Mouse (Mus musculus) hindbrain, embryonic 10.5 days (tissue): ENCODE measurements at regions not wholly inside any gene's neighbourhood (a gene's known extent, or its start where the extent isn't known, plus 50 kb on each side); places are given as distances from the start of the nearest gene placed in this dataset.
"Not testable (repeated sequence)": the region's sequence is repeated elsewhere in the genome, so short reads cannot be mapped to it uniquely, and the experiment has no call there.

Experiments used
- DNase-seq: peaks from one replicate; pipeline ENCODE4 v3.0.0-alpha.2; 2017; ENCODE audit warnings: low spot score
- H3K27ac ChIP-seq: fragments of 300-500 bp; sonication (generic); 2 replicates; pipeline ENCODE4 v1.5.1; 2016; ENCODE audit warnings: mild to moderate bottlenecking, moderate library complexity
- H3K27me3 ChIP-seq: fragments of 300-500 bp; sonication (generic); 2 replicates; pipeline ENCODE4 v1.6.1; 2016; ENCODE audit warnings: mild to moderate bottlenecking; ENCODE audit not compliant: poor library complexity, insufficient read depth, severe bottlenecking
- H3K36me3 ChIP-seq: fragments of 300-500 bp; sonication (generic); 2 replicates; pipeline ENCODE4 v1.6.1; 2016; ENCODE audit warnings: mild to moderate bottlenecking, moderate library complexity
- H3K4me1 ChIP-seq: fragments of 300-500 bp; sonication (generic); replicated peaks from 2 replicates; pipeline ENCODE4 v1.6.1; 2016; ENCODE audit warnings: mild to moderate bottlenecking
- H3K4me3 ChIP-seq: fragments of 300-500 bp; sonication (generic); 2 replicates; pipeline ENCODE4 v1.5.1; 2016; ENCODE audit warnings: mild to moderate bottlenecking, moderate library complexity
- H3K9me3 ChIP-seq: fragments of 300-500 bp; sonication (generic); 2 replicates; pipeline ENCODE4 v1.6.1; 2016; ENCODE audit warnings: mild to moderate bottlenecking, moderate library complexity
- WGBS: fragments of 180-500 bp; shearing (Covaris S2); methylation state at CpG from one replicate; pipeline ENCODE4 v1.1.7; 2016; 5-methylcytosine and 5-hydroxymethylcytosine counted together

DNA sequence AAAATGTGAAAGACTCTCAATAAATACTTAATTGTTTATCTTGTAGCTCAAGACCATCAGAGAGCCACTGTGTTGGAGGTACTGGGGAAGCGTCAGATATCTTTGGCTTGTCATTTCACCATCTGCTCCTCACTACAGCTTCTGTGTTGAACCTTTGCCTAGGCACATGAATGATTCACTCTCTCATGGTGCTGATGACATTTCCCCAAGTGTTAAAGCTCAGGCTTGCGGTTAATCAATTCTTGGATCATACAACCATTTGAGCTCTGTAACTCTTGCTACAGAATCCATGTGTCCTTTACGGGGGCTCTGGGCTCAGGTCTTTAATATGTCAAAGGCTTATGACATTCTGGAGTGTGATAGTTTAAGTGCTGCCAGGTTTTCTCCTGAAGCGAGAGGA, 969.8 kb downstream of the Car8 start:
- Histone ChIP-seq H3K27me3 (no peaks in the 10 kb centered on the region), H3K9me3 (no peaks in the 10 kb centered on the region), H3K4me3 (no peak overlapping the region), H3K36me3 (no peaks in the 10 kb centered on the region), H3K27ac (no peak overlapping the region), H3K4me1 (no peaks in the 10 kb centered on the region)
- no peak for DNase-seq
- 94% methylated on average over 4 of the region's 4 CpGs for WGBS

DNA sequence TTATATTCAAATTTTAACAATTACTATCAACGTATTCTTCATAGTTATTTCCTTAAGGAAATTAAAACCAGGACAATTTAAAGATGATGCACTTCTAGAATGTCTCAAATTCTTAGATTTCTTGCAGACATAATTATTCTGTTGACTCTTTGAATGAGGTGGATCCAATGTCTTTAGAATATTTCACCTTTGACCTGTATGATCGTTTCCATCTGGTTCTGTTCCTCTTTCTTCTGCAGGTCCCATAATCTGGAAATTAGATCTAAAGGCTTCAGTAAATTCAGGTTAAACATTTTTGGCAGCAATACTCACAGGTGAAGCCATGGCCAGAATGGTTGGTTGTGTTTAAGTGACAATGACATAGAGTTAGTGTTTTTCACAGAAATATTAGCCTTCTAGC, 982.4 kb downstream of the Car8 start:
- Histone ChIP-seq H3K36me3 (no peaks in the 10 kb centered on the region), H3K27me3 (no peaks in the 10 kb centered on the region), H3K4me1 (no peaks in the 10 kb centered on the region), H3K4me3 (no peak overlapping the region), H3K27ac (no peak overlapping the region), H3K9me3 (0 out of 2 replicates have a peak, but pooled peaks cover 2% of the 10 kb centered on the region)
- WGBS: 71% methylated on average over 2 of the region's 2 CpGs
- DNase-seq: no peak

DNA sequence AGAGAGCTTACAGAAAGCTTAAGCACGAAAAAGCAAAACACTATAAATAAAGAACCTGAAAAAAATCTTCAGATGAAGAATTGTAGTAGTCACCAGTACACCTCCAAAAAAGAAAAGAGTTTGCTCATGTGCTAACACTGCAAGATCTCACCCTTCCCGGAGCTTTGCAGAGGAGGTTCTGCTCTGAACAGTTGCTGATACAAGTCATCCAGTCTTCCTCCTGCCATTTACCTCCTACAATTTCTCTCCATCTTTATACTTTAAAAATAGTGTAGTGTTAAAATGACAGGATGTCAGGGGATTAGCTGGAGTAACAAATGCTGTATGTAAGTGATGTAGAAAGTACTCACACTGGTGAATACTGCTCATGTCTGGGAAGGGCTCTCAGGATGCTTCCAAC, 985.2 kb downstream of the Car8 start:
- Histone ChIP-seq H3K27ac (no peak overlapping the region), H3K9me3 (no peaks in the 10 kb centered on the region), H3K27me3 (no peaks in the 10 kb centered on the region), H3K36me3 (no peaks in the 10 kb centered on the region), H3K4me3 (no peak overlapping the region), H3K4me1 (no peaks in the 10 kb centered on the region)
- no peak for DNase-seq
- WGBS: 87% methylated on average over 2 of the region's 2 CpGs

DNA sequence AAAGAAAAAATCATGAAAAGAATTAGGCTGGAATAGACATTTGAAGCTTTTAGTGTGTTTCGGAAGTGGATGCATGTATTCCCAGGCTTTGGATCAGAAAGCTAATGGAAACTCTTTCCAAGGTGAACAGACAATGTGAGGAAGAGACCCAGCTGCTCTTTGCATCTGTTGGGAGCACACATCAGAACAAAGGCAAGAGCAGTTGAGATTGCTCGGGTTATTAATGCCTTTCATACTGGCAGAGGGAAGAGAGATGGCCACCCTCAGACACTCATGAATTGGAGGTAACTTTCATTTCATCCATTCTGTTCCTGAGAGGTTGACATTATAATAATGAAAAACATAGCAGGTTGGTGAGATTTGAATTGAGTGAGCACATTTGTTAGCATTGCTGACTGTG, 987.2 kb downstream of the Car8 start:
- no peak for DNase-seq
- Histone ChIP-seq H3K27ac (no peak overlapping the region), H3K36me3 (no peaks in the 10 kb centered on the region), H3K4me3 (no peak overlapping the region), H3K27me3 (no peaks in the 10 kb centered on the region), H3K4me1 (peaks cover 14% of the 10 kb centered on the region), H3K9me3 (no peaks in the 10 kb centered on the region)
- WGBS: 80% methylated on average over 2 of the region's 2 CpGs

DNA sequence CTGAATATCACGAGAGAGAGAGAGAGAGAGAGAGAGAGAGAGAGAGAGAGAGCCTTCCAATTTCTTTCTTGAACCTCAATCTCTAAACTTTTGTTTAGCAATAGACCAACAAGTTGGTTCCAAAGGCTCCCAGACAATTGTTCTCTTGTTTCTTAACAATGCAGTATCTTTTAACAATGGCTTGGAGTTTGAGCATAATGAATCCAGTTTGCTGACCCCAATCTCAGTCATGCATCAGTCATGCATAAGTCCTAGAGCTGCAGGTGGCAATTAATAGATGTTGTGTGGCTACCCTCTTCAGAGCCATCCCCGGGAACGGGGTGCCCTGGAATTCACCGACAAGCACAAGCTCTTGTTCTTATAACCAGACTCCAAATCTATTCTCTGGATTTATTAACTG, 991.0 kb downstream of the Car8 start:
- peaks cover 16% of the 10 kb centered on the region for H3K4me1 ChIP-seq
- H3K36me3 ChIP-seq: no peaks in the 10 kb centered on the region
- H3K27ac ChIP-seq: peak overlapping the region; percentile 23; the same call in 1 of the 2 replicates
- WGBS: 52% methylated on average over 4 of the region's 4 CpGs
- no peak for DNase-seq
- no peak overlapping the region for H3K4me3 ChIP-seq
- H3K9me3 ChIP-seq: no peaks in the 10 kb centered on the region
- H3K27me3 ChIP-seq: no peaks in the 10 kb centered on the region

DNA sequence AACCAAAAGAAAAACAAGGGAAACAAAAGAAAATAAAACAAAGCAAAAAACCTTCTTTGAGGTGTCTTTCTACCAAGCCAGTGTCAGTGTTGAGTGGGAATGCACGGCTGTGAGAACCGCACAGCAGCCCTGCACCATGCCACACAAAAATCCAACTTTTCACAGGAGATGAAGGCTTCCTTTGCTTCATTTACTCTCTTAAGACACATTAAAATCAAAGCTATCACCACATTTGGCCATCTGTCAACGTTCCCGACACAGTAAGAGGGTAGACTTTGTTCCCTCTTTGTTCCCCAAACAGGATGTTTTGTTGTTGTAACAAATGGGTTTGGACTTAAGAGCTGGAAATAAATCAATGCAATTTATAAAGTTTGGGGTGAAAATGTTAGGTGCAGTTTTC, 991.6 kb downstream of the Car8 start:
- Histone ChIP-seq H3K36me3 (no peaks in the 10 kb centered on the region), H3K9me3 (no peaks in the 10 kb centered on the region), H3K27me3 (no peaks in the 10 kb centered on the region), H3K27ac (peak overlapping the region; percentile 42; the same call in 1 of the 2 replicates), H3K4me3 (no peak overlapping the region), H3K4me1 (peaks cover 16% of the 10 kb centered on the region)
- no peak for DNase-seq
- WGBS: 34% methylated on average over 4 of the region's 4 CpGs

DNA sequence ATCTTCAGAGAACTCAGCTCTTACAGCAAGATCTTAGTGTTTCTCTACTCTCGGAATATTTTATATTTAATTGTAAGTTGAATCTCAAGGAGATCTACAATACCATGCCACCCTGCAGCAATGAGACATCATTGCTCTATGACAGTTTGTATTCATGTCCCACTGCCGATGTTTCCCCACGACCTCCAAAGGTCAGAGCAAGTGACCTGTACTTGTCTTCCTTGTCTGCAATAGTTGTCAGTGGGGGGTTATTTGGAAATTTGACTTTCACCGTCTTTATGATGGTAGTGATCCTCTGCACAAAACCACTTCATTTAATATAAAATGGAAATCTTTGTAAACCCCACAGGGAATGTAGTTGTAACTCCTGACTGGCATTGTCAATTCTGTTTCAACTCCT, 992.0 kb downstream of the Car8 start:
- no peak overlapping the region for H3K4me3 ChIP-seq
- no peaks in the 10 kb centered on the region for H3K36me3 ChIP-seq
- H3K9me3 ChIP-seq: no peaks in the 10 kb centered on the region
- peak overlapping the region; percentile 42; the same call in 1 of the 2 replicates for H3K27ac ChIP-seq
- DNase-seq: no peak
- H3K27me3 ChIP-seq: no peaks in the 10 kb centered on the region
- H3K4me1 ChIP-seq: peaks cover 16% of the 10 kb centered on the region
- 40% methylated on average over 4 of the region's 4 CpGs for WGBS

DNA sequence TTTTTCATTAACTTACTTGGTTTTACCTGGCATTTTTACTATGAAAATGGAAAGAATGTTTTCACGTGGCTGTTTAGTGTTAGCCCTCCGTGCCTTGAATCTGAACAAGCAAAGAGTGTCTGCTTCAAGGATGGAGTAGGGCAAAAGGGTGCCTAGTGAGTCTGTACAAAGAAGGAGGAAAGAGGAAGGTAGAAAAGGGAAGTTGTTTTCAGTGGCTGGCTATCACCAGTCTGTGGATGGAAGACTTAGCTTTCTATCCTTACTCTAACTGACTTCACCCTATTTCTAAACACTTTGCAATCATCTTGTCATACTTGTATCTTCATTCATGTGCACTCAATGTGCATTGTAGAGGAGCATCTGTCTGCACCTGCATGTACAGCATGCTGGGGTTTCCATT, 993.2 kb downstream of the Car8 start:
- Histone ChIP-seq H3K27ac (0 out of 2 replicates have a peak overlapping the region, but pooled peaks have one; percentile 12), H3K27me3 (no peaks in the 10 kb centered on the region), H3K9me3 (no peaks in the 10 kb centered on the region), H3K4me3 (no peak overlapping the region), H3K4me1 (peaks cover 16% of the 10 kb centered on the region), H3K36me3 (no peaks in the 10 kb centered on the region)
- DNase-seq: no peak
- WGBS: 95% methylated on average over 2 of the region's 2 CpGs

DNA sequence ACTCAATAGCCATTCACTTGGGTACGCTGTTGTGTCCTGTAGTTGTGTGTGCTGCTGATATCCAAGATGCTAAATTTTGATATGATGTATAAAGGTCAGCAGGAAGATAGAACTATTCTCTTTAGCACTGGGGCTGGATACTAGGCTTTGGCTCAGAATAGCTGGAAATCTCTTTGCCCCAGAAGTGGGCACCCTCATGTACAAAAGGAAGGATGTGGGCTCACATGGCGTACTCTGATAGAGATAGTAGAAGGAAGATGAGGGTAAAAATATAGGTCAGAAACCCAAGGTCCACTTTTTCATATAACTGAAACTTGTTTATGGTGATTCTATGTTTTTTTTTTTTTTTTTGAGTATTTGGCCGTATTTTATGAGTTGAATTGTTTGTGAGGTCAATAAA, 1001.0 kb downstream of the Car8 start:
- H3K4me3 ChIP-seq: no peak overlapping the region
- no peaks in the 10 kb centered on the region for H3K36me3 ChIP-seq
- 91% methylated on average over 3 of the region's 3 CpGs for WGBS
- H3K4me1 ChIP-seq: no peaks in the 10 kb centered on the region
- H3K9me3 ChIP-seq: peaks cover 31% of the 10 kb centered on the region
- H3K27me3 ChIP-seq: no peaks in the 10 kb centered on the region
- DNase-seq: no peak
- no peak overlapping the region for H3K27ac ChIP-seq

DNA sequence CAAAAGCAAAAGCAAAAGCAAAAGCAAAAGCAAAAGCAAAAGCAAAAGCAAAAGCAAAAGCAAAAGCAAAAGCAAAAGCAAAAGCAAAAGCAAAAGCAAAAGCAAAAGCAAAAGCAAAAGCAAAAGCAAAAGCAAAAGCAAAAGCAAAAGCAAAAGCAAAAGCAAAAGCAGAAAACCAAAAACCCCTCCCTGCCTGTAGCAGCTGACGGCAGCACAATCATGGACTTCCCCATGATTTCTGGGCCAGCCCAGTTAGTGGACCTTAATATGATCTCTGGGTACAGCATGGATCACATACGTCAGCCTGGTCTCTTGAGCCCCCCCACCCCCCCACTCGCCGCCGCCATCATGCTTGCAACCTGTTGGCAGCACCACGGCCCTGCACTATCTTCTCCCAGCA, 1004.3 kb downstream of the Car8 start:
- DNase-seq, H3K27ac ChIP-seq, H3K4me3 ChIP-seq, H3K4me1 ChIP-seq, H3K27me3 ChIP-seq, H3K36me3 ChIP-seq: not testable (repeated sequence)
- 91% methylated on average over 6 of the region's 6 CpGs for WGBS
- peaks cover 39% of the 10 kb centered on the region for H3K9me3 ChIP-seq

DNA sequence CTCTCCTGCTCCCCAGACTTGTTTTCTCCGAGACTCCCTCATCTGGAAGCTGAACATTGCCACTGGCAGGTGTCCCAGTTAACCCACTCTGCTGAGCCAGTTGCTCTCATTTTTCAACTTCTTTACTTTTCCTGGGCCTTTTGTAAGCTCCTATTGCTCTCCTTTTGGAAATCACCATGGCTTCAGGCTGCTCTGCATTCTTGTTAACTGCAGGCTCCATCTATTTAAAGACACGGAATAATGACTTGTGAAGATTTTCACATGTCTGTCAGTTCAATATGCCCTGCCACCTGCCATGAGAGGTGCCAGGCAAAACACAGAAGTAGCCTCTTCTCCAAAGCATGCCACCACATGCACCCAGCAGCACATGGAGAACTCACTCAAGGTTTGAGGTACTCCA, 1009.9 kb downstream of the Car8 start:
- H3K4me1 ChIP-seq: no peaks in the 10 kb centered on the region
- DNase-seq: no peak
- no peak overlapping the region for H3K4me3 ChIP-seq
- no peaks in the 10 kb centered on the region for H3K36me3 ChIP-seq
- H3K27me3 ChIP-seq: no peaks in the 10 kb centered on the region
- H3K9me3 ChIP-seq: peaks cover 20% of the 10 kb centered on the region
- no peak overlapping the region for H3K27ac ChIP-seq
- 78% methylated on average over 2 of the region's 2 CpGs for WGBS

DNA sequence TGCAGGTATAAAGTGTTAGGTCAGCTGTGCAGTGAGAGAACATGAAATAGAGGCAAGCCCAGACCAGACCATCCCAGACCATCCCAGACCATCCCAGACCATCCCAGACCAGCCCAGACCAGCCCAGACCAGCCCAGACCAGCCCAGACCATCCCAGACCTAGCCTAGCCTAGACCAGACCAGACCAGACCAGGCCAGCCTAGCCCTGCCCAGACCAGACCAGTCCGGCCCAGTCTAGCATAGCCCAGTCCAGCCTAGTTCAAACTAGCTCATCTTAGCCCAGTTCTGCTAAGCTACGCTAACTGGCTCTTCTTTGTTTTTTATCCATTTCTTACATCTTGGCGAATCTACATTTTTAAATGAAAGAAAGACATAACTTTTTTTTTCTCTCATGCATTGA, 1015.9 kb downstream of the Car8 start:
- H3K27me3 ChIP-seq: no peaks in the 10 kb centered on the region
- no peaks in the 10 kb centered on the region for H3K36me3 ChIP-seq
- no peaks in the 10 kb centered on the region for H3K9me3 ChIP-seq
- H3K4me3 ChIP-seq: no peak overlapping the region
- DNase-seq: no peak
- no peaks in the 10 kb centered on the region for H3K4me1 ChIP-seq
- 91% methylated on average over 3 of the region's 3 CpGs for WGBS
- H3K27ac ChIP-seq: no peak overlapping the region

DNA sequence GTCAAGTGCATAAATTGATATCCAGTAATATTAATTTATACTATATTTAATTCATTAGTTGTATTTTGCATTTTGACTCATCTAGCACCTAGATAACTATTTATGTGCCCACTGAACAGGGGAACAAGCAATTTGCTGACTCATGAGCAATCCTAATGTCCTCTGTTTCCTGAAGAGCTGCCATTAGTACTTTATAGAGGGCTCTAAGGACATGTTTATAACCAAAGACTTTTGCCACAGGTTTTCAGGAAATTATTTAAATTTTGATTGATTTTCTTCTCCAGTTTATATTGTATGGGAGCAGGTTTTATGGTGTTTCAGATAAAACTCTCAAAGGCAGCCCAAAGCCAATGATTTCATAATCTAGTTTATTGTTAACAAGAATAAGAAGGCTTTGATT, 1018.4 kb downstream of the Car8 start:
- Histone ChIP-seq H3K27ac (no peak overlapping the region), H3K27me3 (no peaks in the 10 kb centered on the region), H3K4me3 (no peak overlapping the region), H3K9me3 (no peaks in the 10 kb centered on the region), H3K36me3 (no peaks in the 10 kb centered on the region), H3K4me1 (no peaks in the 10 kb centered on the region)
- no peak for DNase-seq
